Mouse (Mus musculus) cerebellum, adult 9-10 months (tissue): ENCODE measurements at regions not wholly inside any gene's neighbourhood (a gene's known extent, or its start where the extent isn't known, plus 50 kb on each side); places are given as distances from the start of the nearest gene placed in this dataset.

Experiments
- DNase-seq: peaks from one replicate; pipeline ENCODE4 v3.0.0; 2022

GRCm38 (mm10) chr16:30118876-30119275 lies 54.7 kb downstream of the Hes1 start:
- DNase-seq: no peak

GRCm38 (mm10) chr16:30120330-30121265 lies 56.4 kb downstream of the Hes1 start:
- DNase-seq: no peak

- no peak for DNase-seq
Measured at GRCm38 (mm10) chr16:30121596-30121995, 57.4 kb downstream of the Hes1 start.

- no peak for DNase-seq
Measured at GRCm38 (mm10) chr16:30122211-30123070, 58.3 kb downstream of the Hes1 start.

- DNase-seq: no peak
Measured at GRCm38 (mm10) chr16:30127015-30127414, 62.8 kb downstream of the Hes1 start.

GRCm38 (mm10) chr16:30128787-30129186 lies 64.6 kb downstream of the Hes1 start:
- DNase-seq: no peak

- no peak for DNase-seq
Measured at GRCm38 (mm10) chr16:30129218-30130112, 65.3 kb downstream of the Hes1 start.

GRCm38 (mm10) chr16:30130113-30130471 lies 65.9 kb downstream of the Hes1 start:
- no peak for DNase-seq

- DNase-seq: no peak
Measured at GRCm38 (mm10) chr16:30132086-30132485, 67.9 kb downstream of the Hes1 start.

GRCm38 (mm10) chr16:30134642-30135165 lies 70.5 kb downstream of the Hes1 start:
- DNase-seq: no peak

GRCm38 (mm10) chr16:30136849-30137248 lies 72.7 kb downstream of the Hes1 start:
- no peak for DNase-seq

- no peak for DNase-seq
Measured at GRCm38 (mm10) chr16:30137812-30138211, 73.6 kb downstream of the Hes1 start.

- no peak for DNase-seq
Measured at GRCm38 (mm10) chr16:30144818-30145464, 80.8 kb downstream of the Hes1 start.

GRCm38 (mm10) chr16:30145465-30146207 lies 81.5 kb downstream of the Hes1 start:
- no peak for DNase-seq

GRCm38 (mm10) chr16:30146208-30146525 lies 82.0 kb downstream of the Hes1 start:
- no peak for DNase-seq

GRCm38 (mm10) chr16:30147296-30147695 lies 83.1 kb downstream of the Hes1 start:
- no peak for DNase-seq

- peak; percentile 59 for DNase-seq
Measured at GRCm38 (mm10) chr16:30151104-30151503, 86.9 kb downstream of the Hes1 start.

GRCm38 (mm10) chr16:30155070-30155469 lies 90.9 kb downstream of the Hes1 start:
- no peak for DNase-seq

GRCm38 (mm10) chr16:30155486-30156246 lies 91.5 kb downstream of the Hes1 start:
- DNase-seq: no peak

- DNase-seq: no peak
Measured at GRCm38 (mm10) chr16:30158184-30158583, 94.0 kb downstream of the Hes1 start.

- DNase-seq: no peak
Measured at GRCm38 (mm10) chr16:30160399-30160798, 96.2 kb downstream of the Hes1 start.
